Mouse (Mus musculus): ENCODE data around the gene Olfr1411. TPM values are rescaled to one million over a fixed set of nuclear protein-coding genes. Genes with fewer than 3 reads are reported as not detected.
A peak's percentile ranks its signal among the peaks of the same experiment; 100 is the strongest.

Olfr1411 gene
- polyA plus RNA-seq, 1 experiment from 2014 or later, result not detected

DNA sequence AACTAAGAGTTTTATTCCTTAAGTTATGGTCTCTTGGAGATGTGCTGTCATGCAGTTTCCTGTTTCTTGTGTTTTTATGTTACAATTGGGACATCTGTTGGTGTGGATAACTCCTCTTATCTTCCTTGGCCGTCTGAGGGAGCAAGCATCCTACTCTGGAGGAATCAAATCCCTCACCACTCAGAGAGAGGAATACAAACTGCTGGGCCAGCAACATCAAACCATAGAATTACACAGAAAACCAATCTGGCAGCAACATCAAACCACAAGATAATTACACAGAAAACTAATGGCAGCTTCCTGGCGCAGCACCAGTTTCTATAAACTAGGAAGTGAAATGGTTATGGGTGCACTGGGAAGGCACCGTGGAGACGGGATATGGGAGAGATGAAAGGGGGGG lies 34.0 kb downstream of the Olfr1411 start:
- Histone ChIP-seq H3K27ac (no peak overlapping the region), H3K4me1 (no peaks in the 10 kb centered on the region), H3K9ac (no peak overlapping the region), H3K27me3 (replicated peaks) (no peaks in the 10 kb centered on the region), H3K4me2 (no peak overlapping the region), H3K36me3 (replicated peaks) (no peaks in the 10 kb centered on the region), H3K4me3 (no peak overlapping the region), H3K9me3 (no peaks in the 10 kb centered on the region)
- 73% methylated on average over 4 of the region's 4 CpGs for WGBS
- no peak for ATAC-seq (replicated peaks)

DNA sequence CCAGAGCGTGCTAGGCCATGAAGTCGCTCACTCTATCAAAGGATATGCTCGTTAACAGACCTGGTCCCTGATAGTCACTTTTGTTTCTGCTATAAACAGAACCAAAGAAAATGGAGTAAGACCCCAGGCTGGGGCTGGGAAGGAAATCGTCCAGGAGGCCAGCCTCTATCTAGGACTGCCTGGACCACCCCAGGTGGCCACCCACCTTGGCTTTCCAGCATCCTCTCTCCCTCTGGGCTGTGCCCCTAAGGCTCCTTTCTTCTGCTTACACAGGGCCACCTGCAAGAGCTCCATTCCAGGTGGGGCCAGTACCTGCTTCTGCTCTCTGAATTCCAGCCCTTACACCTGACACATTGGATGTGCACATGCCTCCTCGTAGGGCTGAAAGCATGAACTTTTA lies 38.0 kb downstream of the Olfr1411 start:
- ATAC-seq (replicated peaks), result no peak
- Histone ChIP-seq H3K4me3 (no peak overlapping the region), H3K36me3 (replicated peaks) (peaks cover 14% of the 10 kb centered on the region; the same call in 1 of the 2 replicates), H3K4me1 (no peaks in the 10 kb centered on the region), H3K9me3 (no peaks in the 10 kb centered on the region), H3K9ac (no peak overlapping the region), H3K4me2 (no peak overlapping the region), H3K27ac (no peak overlapping the region), H3K27me3 (replicated peaks) (no peaks in the 10 kb centered on the region)
- 79% methylated on average over 5 of the region's 5 CpGs for WGBS

DNA sequence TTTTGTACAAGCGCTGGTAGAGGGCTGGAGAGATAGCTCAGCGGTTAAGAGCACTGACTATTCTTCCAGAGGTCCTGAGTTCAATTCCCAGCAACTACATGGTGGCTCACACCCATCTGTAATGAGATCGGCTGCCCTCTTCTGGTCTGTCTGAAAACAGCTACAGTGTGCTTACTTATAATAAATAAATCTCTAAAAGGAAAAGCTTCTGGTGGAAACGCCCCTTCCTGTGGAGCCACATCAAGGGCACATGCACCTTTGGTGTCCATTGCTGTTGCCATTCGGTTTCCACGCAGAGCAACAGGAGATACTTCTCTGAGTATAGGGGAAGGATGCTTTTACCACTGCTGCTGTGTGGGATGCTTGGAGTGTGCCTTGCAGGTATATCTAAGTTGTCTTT lies 38.7 kb downstream of the Olfr1411 start:
- Histone ChIP-seq H3K36me3 (replicated peaks) (peaks cover 14% of the 10 kb centered on the region; the same call in 1 of the 2 replicates), H3K4me1 (no peaks in the 10 kb centered on the region), H3K27ac (no peak overlapping the region), H3K9ac (no peak overlapping the region), H3K27me3 (replicated peaks) (no peaks in the 10 kb centered on the region), H3K9me3 (no peaks in the 10 kb centered on the region), H3K4me2 (no peak overlapping the region), H3K4me3 (no peak overlapping the region)
- 77% methylated on average over 6 of the region's 6 CpGs for WGBS
- no peak for ATAC-seq (replicated peaks)

DNA sequence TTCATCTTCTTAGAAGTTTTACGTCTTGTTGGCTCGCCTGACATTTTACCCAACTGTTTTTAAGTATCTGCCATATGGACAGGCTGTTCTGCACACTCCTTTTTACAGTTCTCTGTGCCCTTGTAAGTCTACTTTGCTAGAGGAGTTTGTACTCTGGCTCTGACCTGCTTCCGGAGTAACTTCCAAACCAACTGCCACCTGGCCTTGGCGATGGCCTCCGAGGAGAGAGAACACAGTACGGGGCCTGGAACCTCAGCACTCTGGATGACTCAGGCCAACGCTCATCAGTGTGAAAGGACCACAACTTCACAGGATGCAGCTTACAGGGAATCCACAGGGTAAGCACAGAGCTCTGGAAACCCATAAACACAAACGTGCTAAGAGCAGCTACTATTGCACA lies 39.5 kb downstream of the Olfr1411 start:
- Histone ChIP-seq H3K9ac (no peak overlapping the region), H3K27ac (no peak overlapping the region), H3K36me3 (replicated peaks) (peaks cover 15% of the 10 kb centered on the region; the same call in 1 of the 2 replicates), H3K4me1 (no peaks in the 10 kb centered on the region), H3K4me3 (no peak overlapping the region), H3K4me2 (no peak overlapping the region), H3K27me3 (replicated peaks) (no peaks in the 10 kb centered on the region), H3K9me3 (no peaks in the 10 kb centered on the region)
- 90% methylated on average over 8 of the region's 8 CpGs for WGBS
- ATAC-seq (replicated peaks), result no peak

DNA sequence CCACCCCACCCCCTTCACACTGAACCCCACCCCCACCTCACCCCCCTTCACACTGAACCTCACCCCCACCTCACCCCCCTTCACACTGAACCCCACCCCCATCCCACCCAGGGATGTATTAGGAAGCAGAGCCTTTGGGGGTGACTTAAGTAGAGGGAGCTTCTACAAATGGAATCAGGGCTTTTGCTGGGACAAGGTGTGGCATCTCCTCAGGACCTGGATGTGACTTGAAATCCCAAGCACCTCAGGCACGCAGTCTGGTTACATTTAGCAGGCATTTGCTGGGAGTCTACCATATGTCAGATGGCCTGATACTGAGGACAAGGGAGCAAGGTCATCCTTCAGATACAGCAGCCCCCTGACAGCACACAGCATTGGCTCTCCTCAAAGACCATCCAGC lies 40.4 kb downstream of the Olfr1411 start:
- Histone ChIP-seq H3K4me1 (peaks cover 6% of the 10 kb centered on the region; the same call in 1 of the 2 replicates), H3K27me3 (replicated peaks) (no peaks in the 10 kb centered on the region), H3K27ac (no peak overlapping the region), H3K4me2 (no peak overlapping the region), H3K4me3 (no peak overlapping the region), H3K9me3 (no peaks in the 10 kb centered on the region), H3K36me3 (replicated peaks) (peaks cover 19% of the 10 kb centered on the region; the same call in 1 of the 2 replicates), H3K9ac (no peak overlapping the region)
- no peak for ATAC-seq (replicated peaks)
- WGBS, result 77% methylated on average over 1 of the region's 1 CpGs

DNA sequence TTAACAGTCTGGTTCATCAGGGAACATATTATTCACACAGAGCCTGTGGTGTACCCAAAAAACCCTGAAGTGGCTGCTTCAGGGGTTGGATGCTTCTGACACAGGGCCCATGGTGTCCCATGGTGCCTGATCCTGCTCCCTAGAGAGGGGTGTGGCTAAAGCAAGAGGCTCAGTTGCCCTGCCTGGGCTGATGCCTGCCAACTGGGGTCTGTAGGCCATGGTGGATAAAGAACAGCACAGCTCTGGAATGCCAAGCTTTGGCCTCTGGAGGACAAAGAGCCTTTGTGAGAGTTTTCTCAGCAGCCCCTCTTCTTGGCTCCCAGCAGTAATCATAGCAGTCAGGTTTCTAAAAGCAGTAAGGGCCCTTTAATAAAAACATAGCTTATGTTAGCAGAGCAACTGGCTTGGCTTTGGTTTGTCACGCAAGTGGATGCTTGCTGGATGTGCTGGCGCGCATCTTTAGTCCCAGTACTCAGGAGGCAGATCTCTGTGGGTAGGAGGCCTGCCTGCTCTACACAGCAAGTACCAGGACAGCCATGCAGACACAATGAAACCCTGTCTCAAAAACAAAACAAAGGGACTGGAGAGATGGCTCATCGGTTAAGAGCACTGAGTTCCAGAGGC lies 40.9 kb downstream of the Olfr1411 start:
- H3K9me3 ChIP-seq, result no peaks in the 10 kb centered on the region
- H3K9ac ChIP-seq, result no peak overlapping the region
- ATAC-seq (replicated peaks), result peak; percentile 51; the same call in 1 of the 2 replicates

DNA sequence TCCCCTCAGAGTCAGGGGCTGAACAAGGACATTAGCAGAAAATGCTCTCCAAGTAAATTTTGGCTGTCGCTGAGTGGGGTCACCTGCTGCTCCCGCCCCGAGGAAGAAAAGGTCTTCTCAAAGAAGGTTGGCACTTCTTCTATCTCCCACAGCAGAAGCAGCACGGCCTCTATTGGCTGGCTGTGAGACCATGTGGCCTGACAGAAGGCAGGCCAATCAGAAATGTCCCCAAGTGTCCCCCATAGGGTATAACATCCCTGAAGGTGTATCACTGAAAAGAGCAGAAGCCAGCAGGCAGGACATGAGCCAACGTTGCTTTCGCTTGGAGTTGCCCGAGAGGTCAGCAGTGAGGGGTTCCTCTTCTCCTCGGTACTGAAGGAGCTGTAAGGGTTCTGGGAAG lies 41.8 kb downstream of the Olfr1411 start:
- Histone ChIP-seq H3K4me2 (no peak overlapping the region), H3K9me3 (no peaks in the 10 kb centered on the region), H3K9ac (no peak overlapping the region), H3K27ac (no peak overlapping the region), H3K27me3 (replicated peaks) (no peaks in the 10 kb centered on the region), H3K4me3 (no peak overlapping the region), H3K4me1 (peaks cover 20% of the 10 kb centered on the region), H3K36me3 (replicated peaks) (peaks cover 19% of the 10 kb centered on the region; the same call in 1 of the 2 replicates)
- WGBS, result 88% methylated on average over 8 of the region's 8 CpGs
- ATAC-seq (replicated peaks), result no peak

More for the DNA sequence above, 40.9 kb downstream of the Olfr1411 start:
- Histone ChIP-seq H3K4me2 (no peak overlapping the region), H3K27ac (peak overlapping the region; percentile 26; the same call in 1 of the 2 replicates), H3K4me3 (no peak overlapping the region), H3K4me1 (peaks cover 11% of the 10 kb centered on the region), H3K27me3 (replicated peaks) (no peaks in the 10 kb centered on the region), H3K36me3 (replicated peaks) (peaks cover 19% of the 10 kb centered on the region; the same call in 1 of the 2 replicates)
- 64% methylated on average over 4 of the region's 4 CpGs for WGBS

DNA sequence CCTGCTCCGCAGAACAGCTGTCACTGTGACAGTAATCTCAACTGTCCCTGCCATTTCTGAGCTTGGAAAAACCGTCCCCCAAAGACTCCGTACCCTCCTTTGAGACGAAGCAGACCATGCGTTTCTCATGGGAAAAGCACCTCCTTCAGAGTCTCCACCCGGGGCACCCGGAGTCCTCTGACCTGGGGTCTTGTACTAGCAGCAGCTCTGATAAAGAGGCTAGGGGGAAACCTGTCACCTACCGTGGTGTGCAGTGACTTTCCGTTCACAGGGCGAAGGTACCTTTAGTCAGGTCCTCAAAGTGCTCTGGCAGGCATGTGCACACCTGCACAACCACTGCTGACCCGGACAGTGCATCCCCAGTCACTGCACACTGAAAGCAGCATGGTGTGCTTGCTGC lies 42.5 kb downstream of the Olfr1411 start:
- no peaks in the 10 kb centered on the region for H3K27me3 ChIP-seq (replicated peaks)
- H3K9me3 ChIP-seq, result no peaks in the 10 kb centered on the region
- 93% methylated on average over 11 of the region's 11 CpGs for WGBS
- no peak overlapping the region for H3K27ac ChIP-seq
- H3K4me2 ChIP-seq, result no peak overlapping the region
- peaks cover 22% of the 10 kb centered on the region for H3K4me1 ChIP-seq
- no peak for ATAC-seq (replicated peaks)
- H3K9ac ChIP-seq, result no peak overlapping the region
- H3K36me3 ChIP-seq (replicated peaks), result peaks cover 19% of the 10 kb centered on the region; the same call in 1 of the 2 replicates
- H3K4me3 ChIP-seq, result no peak overlapping the region

DNA sequence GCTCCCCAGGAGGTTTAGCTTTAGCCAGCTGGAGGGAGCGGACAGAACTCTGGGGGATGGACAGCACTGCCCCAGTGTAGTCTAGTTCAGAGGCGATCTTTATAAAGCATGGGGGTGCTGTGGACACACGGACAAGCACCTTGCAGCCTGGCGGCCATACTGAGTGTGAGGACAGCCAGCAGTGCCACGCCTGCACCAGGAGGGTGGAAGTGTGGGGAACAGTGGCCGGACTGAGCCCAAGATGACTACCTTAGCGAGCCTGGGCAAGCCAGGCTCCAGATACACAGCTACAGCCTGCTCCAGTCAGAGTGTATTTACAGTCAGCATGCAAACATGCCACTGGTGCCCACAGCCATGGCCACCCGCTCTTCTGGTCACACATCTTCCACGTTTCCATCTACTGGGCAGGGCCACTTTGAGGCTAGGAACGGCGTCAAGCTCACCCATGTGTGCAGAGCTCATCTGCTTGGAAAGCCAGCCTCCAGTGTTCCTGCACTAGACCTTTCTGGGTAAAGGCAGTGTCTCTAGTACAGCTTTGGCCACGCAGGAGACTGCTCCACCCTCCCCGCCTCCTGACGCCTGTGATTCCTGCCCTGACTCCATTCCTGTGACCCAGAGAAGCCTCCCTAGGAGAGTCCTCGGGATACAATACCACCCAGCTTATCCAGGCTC lies 43.4 kb downstream of the Olfr1411 start:
- no peaks in the 10 kb centered on the region for H3K9me3 ChIP-seq
- H3K27ac ChIP-seq, result no peak overlapping the region
- peaks cover 19% of the 10 kb centered on the region; the same call in 1 of the 2 replicates for H3K36me3 ChIP-seq (replicated peaks)
- H3K9ac ChIP-seq, result no peak overlapping the region
- peaks cover 26% of the 10 kb centered on the region for H3K4me1 ChIP-seq
- ATAC-seq (replicated peaks), result no peak
- H3K4me3 ChIP-seq, result no peak overlapping the region
- WGBS, result 95% methylated on average over 15 of the region's 15 CpGs
- no peak overlapping the region for H3K4me2 ChIP-seq
- H3K27me3 ChIP-seq (replicated peaks), result no peaks in the 10 kb centered on the region

DNA sequence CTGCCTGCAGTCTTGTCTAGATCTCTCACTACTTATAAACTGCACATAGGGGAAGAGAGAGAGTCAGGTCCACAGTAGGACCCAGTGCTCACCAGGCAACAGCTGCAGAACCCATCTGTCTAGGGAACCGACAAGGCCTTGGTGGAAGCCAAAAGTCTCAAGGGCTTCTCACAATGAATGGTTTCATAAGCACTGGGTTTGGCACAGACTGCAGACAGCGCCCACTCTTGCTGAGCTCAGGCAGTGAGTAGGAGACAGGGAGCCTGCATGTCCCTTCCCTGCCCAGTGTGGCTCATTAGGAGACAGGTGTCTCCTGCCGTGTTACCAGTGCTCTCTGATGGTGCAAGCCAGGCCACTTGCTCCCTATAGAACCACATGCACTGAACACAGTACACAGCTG lies 44.0 kb downstream of the Olfr1411 start:
- Histone ChIP-seq H3K9ac (no peak overlapping the region), H3K27ac (no peak overlapping the region), H3K4me1 (peaks cover 28% of the 10 kb centered on the region), H3K4me3 (no peak overlapping the region), H3K9me3 (no peaks in the 10 kb centered on the region), H3K27me3 (replicated peaks) (no peaks in the 10 kb centered on the region), H3K36me3 (replicated peaks) (peaks cover 19% of the 10 kb centered on the region; the same call in 1 of the 2 replicates), H3K4me2 (no peak overlapping the region)
- no peak for ATAC-seq (replicated peaks)
- WGBS, result 97% methylated on average over 3 of the region's 3 CpGs

DNA sequence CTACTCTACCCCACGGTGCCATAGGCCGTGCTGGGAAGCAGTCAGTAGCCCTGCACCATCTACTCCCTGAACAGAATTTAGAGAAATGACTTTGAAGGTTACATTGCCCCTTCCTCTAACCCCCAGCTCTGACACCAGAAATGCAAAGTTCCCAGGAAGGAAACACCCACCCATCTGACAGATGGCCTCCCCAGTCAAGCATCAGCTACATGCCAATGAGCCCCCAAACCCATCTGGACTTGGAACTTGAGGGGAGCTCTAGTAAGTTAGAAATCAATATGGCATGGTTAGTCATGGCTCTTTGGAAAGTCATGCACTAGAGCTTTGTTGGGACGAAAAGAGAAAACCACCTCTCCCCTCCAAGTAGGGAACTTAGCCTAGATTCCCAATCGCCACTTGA lies 44.5 kb downstream of the Olfr1411 start:
- Histone ChIP-seq H3K9ac (no peak overlapping the region), H3K4me2 (no peak overlapping the region), H3K9me3 (no peaks in the 10 kb centered on the region), H3K27me3 (replicated peaks) (no peaks in the 10 kb centered on the region), H3K4me1 (peaks cover 28% of the 10 kb centered on the region), H3K27ac (no peak overlapping the region), H3K4me3 (no peak overlapping the region), H3K36me3 (replicated peaks) (peaks cover 19% of the 10 kb centered on the region; the same call in 1 of the 2 replicates)
- WGBS, result 96% methylated on average over 4 of the region's 4 CpGs
- no peak for ATAC-seq (replicated peaks)

DNA sequence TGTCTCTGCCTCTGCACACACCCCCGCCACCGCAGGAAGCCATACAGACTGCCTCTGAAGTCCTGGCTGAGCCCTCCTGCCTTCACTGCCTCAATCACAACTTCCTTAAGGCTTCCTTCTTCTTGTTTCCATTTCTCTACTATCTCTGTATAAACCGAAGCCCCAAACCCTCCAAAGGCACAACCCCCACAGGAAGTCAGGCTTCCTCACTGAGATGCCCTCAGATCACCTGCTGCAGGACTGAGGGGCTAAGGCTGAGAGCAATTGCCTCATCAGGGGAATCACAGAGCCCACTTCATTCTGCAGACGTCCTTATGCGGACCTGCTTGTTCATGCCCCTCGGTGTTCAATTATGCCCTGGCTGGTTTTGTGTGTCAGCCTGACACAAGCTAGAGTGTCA lies 46.2 kb downstream of the Olfr1411 start:
- H3K4me1 ChIP-seq, result peaks cover 28% of the 10 kb centered on the region
- H3K27me3 ChIP-seq (replicated peaks), result no peaks in the 10 kb centered on the region
- peak overlapping the region; percentile 91 for H3K4me2 ChIP-seq
- no peaks in the 10 kb centered on the region for H3K9me3 ChIP-seq
- 0 out of 2 replicates have a peak overlapping the region, but pooled peaks have one; percentile 80 for H3K9ac ChIP-seq
- peaks cover 19% of the 10 kb centered on the region; the same call in 1 of the 2 replicates for H3K36me3 ChIP-seq (replicated peaks)
- H3K27ac ChIP-seq, result no peak overlapping the region
- H3K4me3 ChIP-seq, result peak overlapping the region; percentile 63
- no peak for ATAC-seq (replicated peaks)
- WGBS, result 88% methylated on average over 6 of the region's 6 CpGs

All from midbrain, embryonic 15.5 days (tissue).